Mouse (Mus musculus) neural tube, embryonic 12.5 days (tissue): ENCODE measurements around the gene Chst8. TPM values are rescaled to one million over a fixed set of nuclear protein-coding genes. Genes with fewer than 3 reads are reported as not detected.
A peak's percentile ranks its signal among the peaks of the same experiment; 100 is the strongest.

Source experiments
- ATAC-seq: fragments of 200-750 bp; cut with Nextera tagmentation; 2 replicates; pipeline ENCODE4 v1.8.0; 2017; ENCODE audit warnings: low read depth, mild to moderate bottlenecking, moderate TSS enrichment, moderate library complexity; ENCODE audit not compliant: low FRiP score
- H3K27ac ChIP-seq: fragments of 300-500 bp; sonication (generic); 2 replicates; pipeline ENCODE4 v1.5.1; 2016
- H3K27me3 ChIP-seq: fragments of 300-500 bp; sonication (generic); replicated peaks from 2 replicates; pipeline ENCODE4 v1.6.1; 2016; ENCODE audit warnings: mild to moderate bottlenecking
- H3K36me3 ChIP-seq: fragments of 300-500 bp; sonication (generic); 2 replicates; pipeline ENCODE4 v1.6.1; 2016; ENCODE audit warnings: mild to moderate bottlenecking
- H3K4me1 ChIP-seq: fragments of 300-500 bp; sonication (generic); 2 replicates; pipeline ENCODE4 v1.6.1; 2016
- H3K4me2 ChIP-seq: fragments of 300-500 bp; sonication (generic); replicated peaks from 2 replicates; pipeline ENCODE4 v1.6.1; 2016; ENCODE audit warnings: mild to moderate bottlenecking
- H3K4me3 ChIP-seq: fragments of 300-500 bp; sonication (generic); 2 replicates; pipeline ENCODE4 v1.5.1; 2016
- H3K9ac ChIP-seq: fragments of 300-500 bp; sonication (generic); 2 replicates; pipeline ENCODE4 v1.6.1; 2016; ENCODE audit warnings: mild to moderate bottlenecking
- H3K9me3 ChIP-seq: fragments of 300-500 bp; sonication (generic); 2 replicates; pipeline ENCODE4 v1.6.1; 2016; ENCODE audit warnings: mild to moderate bottlenecking
- WGBS: fragments of 180-500 bp; shearing (Covaris S2); methylation state at CpG from one replicate; pipeline ENCODE4 v1.1.7; 2016; 5-methylcytosine and 5-hydroxymethylcytosine counted together
- polyA plus RNA-seq: library from polyadenylated mRNA; unstranded; fragments of >200 nt; fragmentation: Nextera tagmentation; extraction: Ambion mirVana; gene quantifications from 2 replicates; pipeline ENCODE4 v1.2.1, GENCODE M21; 2016

Chst8 gene
- polyA plus RNA-seq, 1 experiment from 2014 or later, result 42.4 TPM

GRCm38 (mm10) chr7:34632966-34633742, 179.4 kb downstream of the Chst8 start:
- Histone ChIP-seq H3K4me2 (no peak overlapping the region), H3K4me3 (no peak overlapping the region), H3K9ac (no peak overlapping the region), H3K36me3 (peaks cover 1% of the 10 kb centered on the region), H3K27me3 (no peaks in the 10 kb centered on the region), H3K27ac (no peak overlapping the region), H3K9me3 (no peaks in the 10 kb centered on the region), H3K4me1 (peaks cover 14% of the 10 kb centered on the region)
- ATAC-seq, result no peak
- WGBS, result 81% methylated on average over 10 of the region's 10 CpGs

- Histone ChIP-seq H3K9me3 (no peaks in the 10 kb centered on the region), H3K9ac (peak overlapping the region; percentile 45), H3K4me3 (peak overlapping the region; percentile 31), H3K4me2 (peak overlapping the region; percentile 65), H3K4me1 (peaks cover 14% of the 10 kb centered on the region), H3K27ac (0 out of 2 replicates have a peak overlapping the region, but pooled peaks have one; percentile 32), H3K36me3 (no peaks in the 10 kb centered on the region), H3K27me3 (no peaks in the 10 kb centered on the region)
- under 1% methylated on average over 34 of the region's 34 CpGs for WGBS
- peak; percentile 86 for ATAC-seq
Observed at GRCm38 (mm10) chr7:34630211-34631085, 182.1 kb downstream of the Chst8 start.

DNA sequence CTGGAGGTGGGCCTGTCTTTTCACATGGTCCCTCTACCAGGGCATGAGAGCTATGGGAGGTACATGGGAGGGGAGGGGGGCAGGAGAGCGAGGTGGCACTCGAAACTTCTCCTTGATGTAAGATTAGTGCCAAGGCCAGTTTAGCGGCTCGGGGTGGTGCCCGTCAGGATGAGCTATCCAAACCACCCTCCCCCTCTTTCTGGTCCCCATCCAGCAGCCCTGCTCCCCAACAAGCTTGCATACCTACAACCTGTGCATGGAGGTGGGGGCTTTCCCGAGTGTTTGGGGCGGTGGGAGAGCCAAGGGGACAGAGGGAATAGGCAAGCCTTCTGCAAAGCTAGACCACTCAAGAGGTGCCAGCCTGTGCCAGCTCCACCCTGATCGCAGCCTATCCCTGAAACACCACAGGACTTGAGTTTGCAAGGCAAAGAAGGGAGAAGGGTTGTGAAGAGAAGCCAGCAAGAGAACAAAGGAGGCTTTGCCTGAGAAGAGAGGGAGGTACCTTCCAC, 182.8 kb downstream of the Chst8 start:
- Histone ChIP-seq H3K4me1 (peaks cover 14% of the 10 kb centered on the region), H3K36me3 (no peaks in the 10 kb centered on the region), H3K4me2 (peak overlapping the region; percentile 65), H3K27ac (0 out of 2 replicates have a peak overlapping the region, but pooled peaks have one; percentile 32), H3K27me3 (no peaks in the 10 kb centered on the region), H3K9me3 (no peaks in the 10 kb centered on the region), H3K9ac (peak overlapping the region; percentile 45), H3K4me3 (peak overlapping the region; percentile 31; the same call in 1 of the 2 replicates)
- WGBS, result 47% methylated on average over 8 of the region's 8 CpGs
- peak; percentile 57 for ATAC-seq

Other genes with a start within 250 kb of the Chst8 start
- 41.9 and 44.7 TPM in 2 replicates for gene Kctd15, start 156.0 kb downstream of the Chst8 start, polyA plus RNA-seq
- gene Pepd, start 99.7 kb upstream of the Chst8 start, polyA plus RNA-seq, result 60.5 and 67.1 TPM in 2 replicates
- gene Cebpg, start 243.9 kb upstream of the Chst8 start, polyA plus RNA-seq, result 48.4 and 50.9 TPM in 2 replicates